Mouse (Mus musculus) heart, embryonic 16.5 days (tissue): ENCODE measurements around the gene Ndufaf2. TPM values are rescaled to one million over a fixed set of nuclear protein-coding genes. Genes with fewer than 3 reads are reported as not detected.

Source experiments
- ATAC-seq: fragments of 200-750 bp; cut with Nextera tagmentation; replicated peaks from 2 replicates; pipeline ENCODE4 v1.8.0; 2017; ENCODE audit warnings: moderate number of reproducible peaks; ENCODE audit not compliant: insufficient read depth, low FRiP score; ENCODE audit errors: extremely low read depth
- H3K27ac ChIP-seq: fragments of 300-500 bp; sonication (generic); 2 replicates; pipeline ENCODE4 v1.5.1; 2014; ENCODE audit warnings: mild to moderate bottlenecking, low read length, control low read depth, moderate library complexity
- H3K27me3 ChIP-seq: fragments of 300-500 bp; sonication (generic); 2 replicates; pipeline ENCODE4 v1.6.1; 2014; ENCODE audit warnings: low read length, mixed read lengths; ENCODE audit not compliant: control insufficient read depth, insufficient read depth
- H3K36me3 ChIP-seq: fragments of 300-500 bp; sonication (generic); 2 replicates; pipeline ENCODE4 v1.6.1; 2014; ENCODE audit not compliant: control insufficient read depth, insufficient read depth
- H3K4me1 ChIP-seq: fragments of 300-500 bp; sonication (generic); 2 replicates; pipeline ENCODE4 v1.6.1; 2014; ENCODE audit warnings: low read length, mixed read lengths; ENCODE audit not compliant: control insufficient read depth, insufficient read depth
- H3K4me2 ChIP-seq: fragments of 300-500 bp; sonication (generic); 2 replicates; pipeline ENCODE4 v1.6.1; 2014; ENCODE audit warnings: low read depth, mild to moderate bottlenecking, control low read depth, low read length
- H3K4me3 ChIP-seq: fragments of 300-500 bp; sonication (generic); 2 replicates; pipeline ENCODE4 v1.5.1; 2014; ENCODE audit warnings: mild to moderate bottlenecking, control low read depth, low read length
- H3K9ac ChIP-seq: fragments of 300-500 bp; sonication (generic); 2 replicates; pipeline ENCODE4 v1.6.1; 2014; ENCODE audit warnings: low read length, control low read depth
- H3K9me3 ChIP-seq: fragments of 300-500 bp; sonication (generic); replicated peaks from 2 replicates; pipeline ENCODE4 v1.6.1; 2016; ENCODE audit warnings: low read length; ENCODE audit not compliant: control insufficient read depth
- WGBS: fragments of 180-500 bp; shearing (Covaris S2); extraction: QIAGEN DNeasy Blood & Tissue Kit; methylation state at CpG from one replicate; pipeline ENCODE4 v1.1.7; 2014; 5-methylcytosine and 5-hydroxymethylcytosine counted together
- polyA plus RNA-seq: library from polyadenylated mRNA; unstranded; fragments of >200 nt; fragmentation: Nextera tagmentation; extraction: Ambion mirVana; gene quantifications from 2 replicates; pipeline ENCODE4 v1.2.1, GENCODE M21; 2015

Ndufaf2 gene
- polyA plus RNA-seq, 1 experiment from 2014 or later, result 58.2 TPM

GRCm38 (mm10) chr13:108043431-108044221 lies 114.8 kb downstream of the Ndufaf2 start:
- Histone ChIP-seq H3K9ac (peak overlapping the region; percentile 98), H3K27ac (peak overlapping the region; percentile 76), H3K36me3 (peaks cover 12% of the 10 kb centered on the region), H3K4me1 (peaks cover 12% of the 10 kb centered on the region), H3K9me3 (no peaks in the 10 kb centered on the region), H3K27me3 (no peaks in the 10 kb centered on the region), H3K4me2 (peak overlapping the region; percentile 65), H3K4me3 (peak overlapping the region; percentile 97)
- ATAC-seq, result peak; percentile 28
- 5% methylated on average over 23 of the region's 23 CpGs for WGBS

- no peaks in the 10 kb centered on the region for H3K9me3 ChIP-seq
- 0 out of 2 replicates have a peak, but pooled peaks have one; percentile 19 for ATAC-seq
- H3K4me1 ChIP-seq, result peaks cover 12% of the 10 kb centered on the region
- no peak overlapping the region for H3K27ac ChIP-seq
- H3K36me3 ChIP-seq, result peaks cover 1% of the 10 kb centered on the region
- no peak overlapping the region; the same call in 1 of the 2 replicates for H3K9ac ChIP-seq
- H3K4me3 ChIP-seq, result no peak overlapping the region
- H3K4me2 ChIP-seq, result peak overlapping the region; percentile 40; the same call in 1 of the 2 replicates
- 2% methylated on average over 7 of the region's 7 CpGs for WGBS
- no peaks in the 10 kb centered on the region for H3K27me3 ChIP-seq
Observed at GRCm38 (mm10) chr13:108041358-108041757, 117.1 kb downstream of the Ndufaf2 start.

GRCm38 (mm10) chr13:108040451-108040850 lies 118.0 kb downstream of the Ndufaf2 start:
- no peak overlapping the region for H3K4me2 ChIP-seq
- no peaks in the 10 kb centered on the region for H3K9me3 ChIP-seq
- no peak overlapping the region for H3K27ac ChIP-seq
- no peaks in the 10 kb centered on the region for H3K36me3 ChIP-seq
- no peaks in the 10 kb centered on the region for H3K27me3 ChIP-seq
- H3K4me1 ChIP-seq, result peaks cover 9% of the 10 kb centered on the region
- WGBS, result 80% methylated on average over 3 of the region's 3 CpGs
- H3K9ac ChIP-seq, result no peak overlapping the region
- no peak overlapping the region for H3K4me3 ChIP-seq
- ATAC-seq, result no peak

- 48% methylated on average over 9 of the region's 9 CpGs for WGBS
Observed at GRCm38 (mm10) chr13:108039902-108040301, 118.5 kb downstream of the Ndufaf2 start.

GRCm38 (mm10) chr13:108039375-108039774 lies 119.0 kb downstream of the Ndufaf2 start:
- 53% methylated on average over 6 of the region's 6 CpGs for WGBS
- no peaks in the 10 kb centered on the region for H3K27me3 ChIP-seq
- H3K4me1 ChIP-seq, result peaks cover 6% of the 10 kb centered on the region
- H3K27ac ChIP-seq, result no peak overlapping the region
- H3K9ac ChIP-seq, result no peak overlapping the region
- no peaks in the 10 kb centered on the region for H3K9me3 ChIP-seq
- no peak overlapping the region for H3K4me2 ChIP-seq
- no peak overlapping the region for H3K4me3 ChIP-seq
- no peak for ATAC-seq
- no peaks in the 10 kb centered on the region for H3K36me3 ChIP-seq

More at GRCm38 (mm10) chr13:108039902-108040301, 118.5 kb downstream of the Ndufaf2 start:
- no peaks in the 10 kb centered on the region for H3K9me3 ChIP-seq
- no peak for ATAC-seq
- H3K27me3 ChIP-seq, result no peaks in the 10 kb centered on the region
- no peak overlapping the region for H3K9ac ChIP-seq
- H3K4me1 ChIP-seq, result peaks cover 6% of the 10 kb centered on the region
- no peak overlapping the region for H3K27ac ChIP-seq
- no peak overlapping the region for H3K4me2 ChIP-seq
- H3K36me3 ChIP-seq, result no peaks in the 10 kb centered on the region
- no peak overlapping the region for H3K4me3 ChIP-seq

GRCm38 (mm10) chr13:108032789-108033188 lies 125.6 kb downstream of the Ndufaf2 start:
- Histone ChIP-seq H3K4me2 (no peak overlapping the region), H3K4me3 (no peak overlapping the region), H3K27ac (no peak overlapping the region), H3K9me3 (peaks cover 3% of the 10 kb centered on the region; the same call in 1 of the 2 replicates), H3K4me1 (no peaks in the 10 kb centered on the region), H3K9ac (no peak overlapping the region), H3K36me3 (no peaks in the 10 kb centered on the region), H3K27me3 (no peaks in the 10 kb centered on the region)
- no peak for ATAC-seq
- 75% methylated on average over 4 of the region's 4 CpGs for WGBS

GRCm38 (mm10) chr13:108025802-108026201 lies 132.6 kb downstream of the Ndufaf2 start:
- no peak for ATAC-seq
- WGBS, result 51% methylated on average over 3 of the region's 3 CpGs
- Histone ChIP-seq H3K9me3 (no peaks in the 10 kb centered on the region), H3K4me1 (no peaks in the 10 kb centered on the region), H3K27me3 (no peaks in the 10 kb centered on the region), H3K36me3 (no peaks in the 10 kb centered on the region), H3K27ac (no peak overlapping the region), H3K4me2 (no peak overlapping the region), H3K9ac (no peak overlapping the region), H3K4me3 (no peak overlapping the region)

- Histone ChIP-seq H3K4me3 (no peak overlapping the region), H3K36me3 (no peaks in the 10 kb centered on the region), H3K9me3 (no peaks in the 10 kb centered on the region), H3K27ac (no peak overlapping the region), H3K4me2 (no peak overlapping the region), H3K4me1 (no peaks in the 10 kb centered on the region), H3K9ac (no peak overlapping the region), H3K27me3 (no peaks in the 10 kb centered on the region)
- no peak for ATAC-seq
- WGBS, result 63% methylated on average over 6 of the region's 6 CpGs
Observed at GRCm38 (mm10) chr13:108017349-108017748, 141.1 kb downstream of the Ndufaf2 start.

GRCm38 (mm10) chr13:108015166-108015565 lies 143.3 kb downstream of the Ndufaf2 start:
- no peaks in the 10 kb centered on the region for H3K9me3 ChIP-seq
- H3K4me1 ChIP-seq, result no peaks in the 10 kb centered on the region
- ATAC-seq, result no peak
- no peak overlapping the region for H3K9ac ChIP-seq
- WGBS, result 67% methylated on average over 6 of the region's 6 CpGs
- H3K36me3 ChIP-seq, result no peaks in the 10 kb centered on the region
- H3K4me2 ChIP-seq, result no peak overlapping the region
- H3K27me3 ChIP-seq, result no peaks in the 10 kb centered on the region
- no peak overlapping the region for H3K4me3 ChIP-seq
- H3K27ac ChIP-seq, result no peak overlapping the region
